Mouse (Mus musculus): ENCODE data around the gene Rnf6. TPM values are rescaled to one million over a fixed set of nuclear protein-coding genes. Genes with fewer than 3 reads are reported as not detected.
A peak's percentile ranks its signal among the peaks of the same experiment; 100 is the strongest.

The Rnf6 gene
- polyA plus RNA-seq, 1 experiment from 2014 or later, result 21.9 TPM

- WGBS, result 11% methylated on average over 13 of the region's 13 CpGs
- ATAC-seq (ENCODE audit: low FRiP score), result peak; percentile 53; the same call in 1 of the 2 replicates
Measured at GRCm38 (mm10) chr5:146220501-146220878, 865 bp downstream of the Rnf6 start.

GRCm38 (mm10) chr5:146205537-146205936 is 15.8 kb downstream of the Rnf6 start:
- Histone ChIP-seq H3K27ac (ENCODE audit: low read depth, low read length) (no peak overlapping the region), H3K27me3 (ENCODE audit: control insufficient read depth, insufficient read depth, low read length) (no peaks in the 10 kb centered on the region), H3K4me1 (ENCODE audit: control insufficient read depth, insufficient read depth, low read length) (no peaks in the 10 kb centered on the region), H3K4me2 (no peak overlapping the region), H3K4me3 (ENCODE audit: low read depth, low read length) (no peak overlapping the region), H3K36me3 (ENCODE audit: control insufficient read depth, insufficient read depth, low read length) (peaks cover 34% of the 10 kb centered on the region), H3K9ac (ENCODE audit: low read length) (no peak overlapping the region), H3K9me3 (ENCODE audit: control insufficient read depth, low read length) (no peaks in the 10 kb centered on the region; the same call in 1 of the 2 replicates)
- no peak for ATAC-seq (ENCODE audit: low FRiP score)
- no peak for DNase-seq (ENCODE audit: low spot score, missing footprints)
- 93% methylated on average over 5 of the region's 5 CpGs for WGBS

More at GRCm38 (mm10) chr5:146220501-146220878, 865 bp downstream of the Rnf6 start:
- Histone ChIP-seq H3K4me1 (ENCODE audit: control insufficient read depth, insufficient read depth, low read length) (peaks cover 4% of the 10 kb centered on the region; the same call in 1 of the 2 replicates), H3K9me3 (ENCODE audit: control insufficient read depth, low read length) (no peaks in the 10 kb centered on the region), H3K27me3 (ENCODE audit: control insufficient read depth, insufficient read depth, low read length) (no peaks in the 10 kb centered on the region), H3K4me2 (peak overlapping the region; percentile 59), H3K4me3 (ENCODE audit: low read depth, low read length) (peak overlapping the region; percentile 65), H3K9ac (ENCODE audit: low read length) (peak overlapping the region; percentile 55), H3K36me3 (ENCODE audit: control insufficient read depth, insufficient read depth, low read length) (peaks cover 11% of the 10 kb centered on the region; the same call in 1 of the 2 replicates), H3K27ac (ENCODE audit: low read depth, low read length) (no peak overlapping the region)
- DNase-seq (ENCODE audit: low spot score, missing footprints), result no peak

GRCm38 (mm10) chr5:146203921-146204320 is 17.4 kb downstream of the Rnf6 start:
- ATAC-seq (ENCODE audit: low FRiP score) (no peak), DNase-seq (ENCODE audit: low spot score, missing footprints) (no peak)
- no peaks in the 10 kb centered on the region for H3K27me3 ChIP-seq (ENCODE audit: control insufficient read depth, insufficient read depth, low read length)
- WGBS, result 87% methylated on average over 2 of the region's 2 CpGs
- H3K27ac ChIP-seq (ENCODE audit: low read depth, low read length), result no peak overlapping the region
- H3K4me3 ChIP-seq (ENCODE audit: low read depth, low read length), result no peak overlapping the region
- H3K9ac ChIP-seq (ENCODE audit: low read length), result no peak overlapping the region
- H3K36me3 ChIP-seq (ENCODE audit: control insufficient read depth, insufficient read depth, low read length), result peaks cover 30% of the 10 kb centered on the region
- no peaks in the 10 kb centered on the region; the same call in 1 of the 2 replicates for H3K9me3 ChIP-seq (ENCODE audit: control insufficient read depth, low read length)
- no peak overlapping the region for H3K4me2 ChIP-seq
- no peaks in the 10 kb centered on the region for H3K4me1 ChIP-seq (ENCODE audit: control insufficient read depth, insufficient read depth, low read length)

- WGBS, result 97% methylated on average over 6 of the region's 6 CpGs
- ATAC-seq (ENCODE audit: low FRiP score) (no peak), DNase-seq (ENCODE audit: low spot score, missing footprints) (no peak)
- H3K36me3 ChIP-seq (ENCODE audit: control insufficient read depth, insufficient read depth, low read length), result peaks cover 12% of the 10 kb centered on the region; the same call in 1 of the 2 replicates
- H3K9ac ChIP-seq (ENCODE audit: low read length), result no peak overlapping the region
- H3K4me2 ChIP-seq, result no peak overlapping the region
- H3K4me3 ChIP-seq (ENCODE audit: low read depth, low read length), result no peak overlapping the region
- no peaks in the 10 kb centered on the region for H3K4me1 ChIP-seq (ENCODE audit: control insufficient read depth, insufficient read depth, low read length)
- no peaks in the 10 kb centered on the region; the same call in 1 of the 2 replicates for H3K9me3 ChIP-seq (ENCODE audit: control insufficient read depth, low read length)
- H3K27ac ChIP-seq (ENCODE audit: low read depth, low read length), result no peak overlapping the region
- no peaks in the 10 kb centered on the region for H3K27me3 ChIP-seq (ENCODE audit: control insufficient read depth, insufficient read depth, low read length)
Measured at GRCm38 (mm10) chr5:146200580-146200979, 20.8 kb downstream of the Rnf6 start.

GRCm38 (mm10) chr5:146199540-146199939 is 21.8 kb downstream of the Rnf6 start:
- no peaks in the 10 kb centered on the region; the same call in 1 of the 2 replicates for H3K9me3 ChIP-seq (ENCODE audit: control insufficient read depth, low read length)
- H3K4me1 ChIP-seq (ENCODE audit: control insufficient read depth, insufficient read depth, low read length), result no peaks in the 10 kb centered on the region
- H3K27me3 ChIP-seq (ENCODE audit: control insufficient read depth, insufficient read depth, low read length), result no peaks in the 10 kb centered on the region
- DNase-seq (ENCODE audit: low spot score, missing footprints) (no peak), ATAC-seq (ENCODE audit: low FRiP score) (no peak)
- peaks cover 11% of the 10 kb centered on the region; the same call in 1 of the 2 replicates for H3K36me3 ChIP-seq (ENCODE audit: control insufficient read depth, insufficient read depth, low read length)
- no peak overlapping the region for H3K4me3 ChIP-seq (ENCODE audit: low read depth, low read length)
- no peak overlapping the region for H3K9ac ChIP-seq (ENCODE audit: low read length)
- no peak overlapping the region for H3K4me2 ChIP-seq
- WGBS, result 74% methylated on average over 2 of the region's 2 CpGs
- H3K27ac ChIP-seq (ENCODE audit: low read depth, low read length), result no peak overlapping the region

- ATAC-seq (ENCODE audit: low FRiP score) (no peak), DNase-seq (ENCODE audit: low spot score, missing footprints) (no peak)
- no peaks in the 10 kb centered on the region; the same call in 1 of the 2 replicates for H3K9me3 ChIP-seq (ENCODE audit: control insufficient read depth, low read length)
- no peaks in the 10 kb centered on the region for H3K4me1 ChIP-seq (ENCODE audit: control insufficient read depth, insufficient read depth, low read length)
- no peaks in the 10 kb centered on the region for H3K27me3 ChIP-seq (ENCODE audit: control insufficient read depth, insufficient read depth, low read length)
- H3K36me3 ChIP-seq (ENCODE audit: control insufficient read depth, insufficient read depth, low read length), result peaks cover 9% of the 10 kb centered on the region; the same call in 1 of the 2 replicates
- H3K4me3 ChIP-seq (ENCODE audit: low read depth, low read length), result no peak overlapping the region
- H3K27ac ChIP-seq (ENCODE audit: low read depth, low read length), result no peak overlapping the region
- H3K4me2 ChIP-seq, result no peak overlapping the region
- no peak overlapping the region for H3K9ac ChIP-seq (ENCODE audit: low read length)
Measured at GRCm38 (mm10) chr5:146199073-146199472, 22.3 kb downstream of the Rnf6 start.

GRCm38 (mm10) chr5:146193360-146193759 is 28.0 kb downstream of the Rnf6 start:
- H3K4me2 ChIP-seq, result no peak overlapping the region
- no peaks in the 10 kb centered on the region for H3K4me1 ChIP-seq (ENCODE audit: control insufficient read depth, insufficient read depth, low read length)
- no peak overlapping the region for H3K4me3 ChIP-seq (ENCODE audit: low read depth, low read length)
- no peak overlapping the region for H3K9ac ChIP-seq (ENCODE audit: low read length)
- no peaks in the 10 kb centered on the region for H3K36me3 ChIP-seq (ENCODE audit: control insufficient read depth, insufficient read depth, low read length)
- H3K27me3 ChIP-seq (ENCODE audit: control insufficient read depth, insufficient read depth, low read length), result no peaks in the 10 kb centered on the region
- H3K9me3 ChIP-seq (ENCODE audit: control insufficient read depth, low read length), result no peaks in the 10 kb centered on the region
- H3K27ac ChIP-seq (ENCODE audit: low read depth, low read length), result no peak overlapping the region
- ATAC-seq (ENCODE audit: low FRiP score), result no peak
- WGBS, result 83% methylated on average over 8 of the region's 8 CpGs
- no peak for DNase-seq (ENCODE audit: low spot score, missing footprints)

GRCm38 (mm10) chr5:146190501-146191269 is 30.7 kb downstream of the Rnf6 start:
- H3K9ac ChIP-seq (ENCODE audit: low read length), result no peak overlapping the region
- no peak overlapping the region for H3K4me2 ChIP-seq
- no peaks in the 10 kb centered on the region for H3K36me3 ChIP-seq (ENCODE audit: control insufficient read depth, insufficient read depth, low read length)
- DNase-seq (ENCODE audit: low spot score, missing footprints) (no peak), ATAC-seq (ENCODE audit: low FRiP score) (no peak)
- H3K27me3 ChIP-seq (ENCODE audit: control insufficient read depth, insufficient read depth, low read length), result no peaks in the 10 kb centered on the region
- H3K4me3 ChIP-seq (ENCODE audit: low read depth, low read length), result no peak overlapping the region
- WGBS, result 61% methylated on average over 3 of the region's 3 CpGs
- H3K4me1 ChIP-seq (ENCODE audit: control insufficient read depth, insufficient read depth, low read length), result no peaks in the 10 kb centered on the region
- H3K27ac ChIP-seq (ENCODE audit: low read depth, low read length), result no peak overlapping the region
- H3K9me3 ChIP-seq (ENCODE audit: control insufficient read depth, low read length), result no peaks in the 10 kb centered on the region

- H3K27me3 ChIP-seq (ENCODE audit: control insufficient read depth, insufficient read depth, low read length), result no peaks in the 10 kb centered on the region
- DNase-seq (ENCODE audit: low spot score, missing footprints) (no peak), ATAC-seq (ENCODE audit: low FRiP score) (no peak)
- H3K4me3 ChIP-seq (ENCODE audit: low read depth, low read length), result no peak overlapping the region
- no peaks in the 10 kb centered on the region for H3K9me3 ChIP-seq (ENCODE audit: control insufficient read depth, low read length)
- H3K36me3 ChIP-seq (ENCODE audit: control insufficient read depth, insufficient read depth, low read length), result no peaks in the 10 kb centered on the region
- no peak overlapping the region for H3K27ac ChIP-seq (ENCODE audit: low read depth, low read length)
- H3K4me2 ChIP-seq, result no peak overlapping the region
- 72% methylated on average over 4 of the region's 4 CpGs for WGBS
- H3K4me1 ChIP-seq (ENCODE audit: control insufficient read depth, insufficient read depth, low read length), result no peaks in the 10 kb centered on the region
- H3K9ac ChIP-seq (ENCODE audit: low read length), result no peak overlapping the region
Measured at GRCm38 (mm10) chr5:146190093-146190492, 31.3 kb downstream of the Rnf6 start.
